Mouse (Mus musculus) urinary bladder, postnatal 14 days (tissue): ENCODE measurements around the gene Rnf207.

ENCODE experiments used
- DNase-seq: peaks from one replicate; pipeline ENCODE4 v3.0.0; 2021; ENCODE audit warnings: low spot score

The Rnf207 gene

GRCm38 (mm10) chr4:152272449-152273049 lies 46.2 kb downstream of the Rnf207 start:
- DNase-seq = peak; percentile 73

- no peak for DNase-seq
Observed at GRCm38 (mm10) chr4:152272006-152272405, 46.8 kb downstream of the Rnf207 start.

GRCm38 (mm10) chr4:152271334-152271733 lies 47.5 kb downstream of the Rnf207 start:
- no peak for DNase-seq

- no peak for DNase-seq
Observed at GRCm38 (mm10) chr4:152270599-152270998, 48.2 kb downstream of the Rnf207 start.

- DNase-seq = no peak
Observed at GRCm38 (mm10) chr4:152269967-152270366, 48.8 kb downstream of the Rnf207 start.

- no peak for DNase-seq
Observed at GRCm38 (mm10) chr4:152267748-152268369, 50.9 kb downstream of the Rnf207 start.

GRCm38 (mm10) chr4:152266236-152266895 lies 52.4 kb downstream of the Rnf207 start:
- peak; percentile 34 for DNase-seq

GRCm38 (mm10) chr4:152265791-152266190 lies 53.0 kb downstream of the Rnf207 start:
- no peak for DNase-seq

- no peak for DNase-seq
Observed at GRCm38 (mm10) chr4:152264867-152265568, 53.8 kb downstream of the Rnf207 start.

GRCm38 (mm10) chr4:152264177-152264530 lies 54.6 kb downstream of the Rnf207 start:
- DNase-seq = no peak

GRCm38 (mm10) chr4:152263512-152264176 lies 55.1 kb downstream of the Rnf207 start:
- no peak for DNase-seq

- DNase-seq = no peak
Observed at GRCm38 (mm10) chr4:152263089-152263488, 55.7 kb downstream of the Rnf207 start.

GRCm38 (mm10) chr4:152262187-152262586 lies 56.6 kb downstream of the Rnf207 start:
- DNase-seq = no peak

- no peak for DNase-seq
Observed at GRCm38 (mm10) chr4:152260451-152260850, 58.3 kb downstream of the Rnf207 start.

GRCm38 (mm10) chr4:152257070-152257469 lies 61.7 kb downstream of the Rnf207 start:
- peak; percentile 68 for DNase-seq
